Mouse (Mus musculus): ENCODE data around the gene Zfp51.
"Not testable (repeated sequence)": the region's sequence is repeated elsewhere in the genome, so short reads cannot be mapped to it uniquely, and the experiment has no call there.

The Zfp51 gene

GRCm38 (mm10) chr17:21450138-21450704 lies at the start of gene Zfp51:
TSS of gene Zfp51 (plus strand) at chr17:21450374.
- peak; percentile 85 for DNase-seq (ENCODE audit: low read depth)

- DNase-seq (ENCODE audit: low read depth): peak; percentile 78
These were observed 27.2 kb upstream of the Zfp51 start, which contains the start of gene Zfp54 for GRCm38 (mm10) chr17:21422664-21423599. TSS of gene Zfp54 (plus strand) at chr17:21423227.

- DNase-seq (ENCODE audit: low read depth): not testable (repeated sequence)
These were observed 11.3 kb upstream of the Zfp51 start for GRCm38 (mm10) chr17:21438806-21439400.

- peak; percentile 78 for DNase-seq (ENCODE audit: low read depth)
These were observed 505 bp upstream of the Zfp51 start for GRCm38 (mm10) chr17:21449669-21450068.

GRCm38 (mm10) chr17:21463550-21463949 lies 13.4 kb downstream of the Zfp51 start:
- DNase-seq (ENCODE audit: low read depth): no peak

DNA sequence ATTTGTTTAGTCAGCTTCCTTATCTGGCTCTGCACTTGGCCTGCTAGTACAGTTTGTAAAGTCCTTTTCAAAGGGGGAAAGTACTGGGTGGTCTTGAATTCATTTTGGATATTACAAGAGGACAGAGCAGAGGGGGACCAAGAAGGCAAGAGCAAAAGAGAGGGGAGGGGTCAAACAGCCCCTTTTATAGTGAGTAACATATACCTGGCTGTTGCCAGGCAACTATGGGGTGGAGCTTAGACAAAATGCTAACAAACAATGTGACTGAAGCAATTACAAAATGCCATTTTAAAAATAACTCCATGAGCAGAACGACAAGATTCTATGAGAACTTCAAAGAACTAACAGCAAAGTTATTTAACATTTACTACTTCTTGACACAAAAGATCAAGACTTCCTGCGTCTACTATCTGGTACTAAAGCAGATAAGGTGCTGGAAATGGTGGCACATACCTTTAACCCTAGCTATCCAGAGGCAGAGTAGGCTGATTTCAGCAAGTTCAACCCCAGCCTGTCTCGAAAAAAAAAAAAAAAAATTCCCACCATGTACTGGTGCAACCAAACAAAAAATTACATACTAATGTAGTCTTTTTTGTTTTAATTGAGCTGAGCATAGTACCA lies 22.0 kb downstream of the Zfp51 start:
- DNase-seq (ENCODE audit: low read depth): no peak

DNA sequence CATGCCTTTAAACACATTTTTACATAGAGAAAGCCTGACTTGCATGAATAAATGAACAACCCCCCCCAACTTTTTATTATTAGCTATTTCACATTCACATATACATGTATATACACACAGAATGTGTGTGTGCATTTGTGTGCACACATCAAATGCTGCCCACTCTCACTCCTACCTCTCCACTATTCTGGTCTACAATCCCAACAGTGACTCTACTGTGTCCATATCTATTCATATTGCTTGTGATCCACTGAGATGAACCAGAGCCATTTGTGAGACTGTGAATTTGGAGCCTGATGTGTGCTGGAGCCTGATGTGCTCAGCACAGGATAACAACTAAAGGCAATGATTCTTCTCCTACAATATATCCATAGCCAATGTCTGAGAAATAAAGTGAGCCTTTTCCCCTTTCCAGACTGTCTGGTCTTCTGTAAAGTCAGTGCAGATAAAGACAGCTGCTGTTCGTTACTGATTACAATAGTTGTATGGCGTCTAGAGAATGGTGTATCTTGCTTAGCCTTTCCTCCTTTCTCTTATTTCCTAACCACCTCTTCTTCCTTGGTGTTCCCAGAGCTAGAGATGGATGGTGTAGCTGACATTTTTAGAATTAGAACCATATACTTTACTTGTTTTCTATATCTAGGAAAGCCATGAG lies 22.6 kb downstream of the Zfp51 start:
- DNase-seq (ENCODE audit: low read depth): no peak

GRCm38 (mm10) chr17:21473362-21474190 lies 23.4 kb downstream of the Zfp51 start:
- no peak for DNase-seq (ENCODE audit: low read depth)

- DNase-seq (ENCODE audit: low read depth): not testable (repeated sequence)
These were observed 24.6 kb downstream of the Zfp51 start for GRCm38 (mm10) chr17:21474729-21475128.

GRCm38 (mm10) chr17:21475290-21475689 lies 25.1 kb downstream of the Zfp51 start:
- not testable (repeated sequence) for DNase-seq (ENCODE audit: low read depth)

GRCm38 (mm10) chr17:21476351-21476750 lies 26.2 kb downstream of the Zfp51 start:
- DNase-seq (ENCODE audit: low read depth): not testable (repeated sequence)

- DNase-seq (ENCODE audit: low read depth): not testable (repeated sequence)
These were observed 28.1 kb downstream of the Zfp51 start for GRCm38 (mm10) chr17:21478103-21478777.

GRCm38 (mm10) chr17:21488760-21489499 lies 38.8 kb downstream of the Zfp51 start, which contains the start of gene Zfp53:
TSS of gene Zfp53 (plus strand) at chr17:21488998.
- DNase-seq (ENCODE audit: low read depth): peak; percentile 72

- DNase-seq (ENCODE audit: low read depth): no peak
These were observed 39.4 kb downstream of the Zfp51 start for GRCm38 (mm10) chr17:21489500-21490001.

DNA sequence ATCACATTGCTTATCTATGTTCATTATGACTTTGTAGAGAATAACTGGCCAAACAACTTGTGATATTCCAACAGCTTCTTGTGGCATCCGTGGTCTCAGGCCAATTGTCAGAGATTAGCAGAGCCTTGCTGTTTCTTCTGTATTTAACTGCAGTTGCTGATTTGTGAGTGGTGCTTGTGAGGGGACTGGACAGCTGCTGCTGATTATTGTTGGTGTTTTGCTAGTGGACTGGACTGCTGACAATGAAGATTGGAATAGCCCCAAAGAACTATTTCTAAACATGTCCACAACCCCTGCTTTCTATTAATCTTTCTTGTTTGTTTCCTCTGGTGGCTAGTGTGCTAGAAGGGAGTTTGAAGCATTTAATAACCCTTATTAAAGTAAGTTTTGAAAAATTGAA lies 51.2 kb downstream of the Zfp51 start:
- no peak for DNase-seq (ENCODE audit: low read depth)

- DNase-seq (ENCODE audit: low read depth): no peak
These were observed 54.4 kb downstream of the Zfp51 start for GRCm38 (mm10) chr17:21504524-21504923.

DNA sequence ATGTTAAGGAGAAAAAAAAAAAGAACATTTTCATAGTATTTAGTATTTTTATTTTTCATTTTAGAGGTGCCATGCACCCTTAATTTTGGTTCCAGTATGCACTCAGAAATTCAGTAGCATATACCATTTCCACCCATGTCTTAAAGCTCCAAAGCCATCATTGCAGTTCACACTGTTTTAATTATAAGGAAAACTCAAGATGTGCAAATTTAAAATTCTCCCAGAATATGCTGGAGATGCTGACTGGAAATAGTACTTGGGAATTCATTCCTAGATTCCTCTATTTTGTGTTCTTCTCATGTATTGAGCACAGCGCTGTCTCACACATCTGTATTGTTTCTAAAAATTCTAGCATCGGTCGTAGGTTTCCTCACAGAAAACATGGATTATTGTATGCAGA lies 56.1 kb downstream of the Zfp51 start:
- DNase-seq (ENCODE audit: low read depth): no peak

GRCm38 (mm10) chr17:21509756-21510155 lies 59.6 kb downstream of the Zfp51 start:
- DNase-seq (ENCODE audit: low read depth): no peak

Measured in c-Kit-positive CD71-negative TER-119-negative erythroid progenitor cells, embryonic 14.5 days (primary cell).